Mouse (Mus musculus) stomach, embryonic 15.5 days (tissue): ENCODE data around the gene Sult4a1. TPM values are rescaled to one million over a fixed set of nuclear protein-coding genes. Genes with fewer than 3 reads are reported as not detected.

Source experiments
- polyA plus RNA-seq: library from polyadenylated mRNA; unstranded; fragments of >200 nt; fragmentation: Nextera tagmentation; extraction: Ambion mirVana; gene quantifications from 2 replicates; pipeline ENCODE4 v1.2.1, GENCODE M21; 2015

The Sult4a1 gene
- polyA plus RNA-seq, 1 experiment from 2014 or later = 4.9 TPM

Other genes with a start within 250 kb of the Sult4a1 start
- gene Efcab6, start 40.4 kb downstream of the Sult4a1 start, polyA plus RNA-seq = 0.19 and 0.31 TPM in 2 replicates
- gene Pnpla5, start 17.4 kb upstream of the Sult4a1 start, polyA plus RNA-seq = not detected in 2 replicates
- 0.85 and 0.98 TPM in 2 replicates for gene Pnpla3, start 62.1 kb upstream of the Sult4a1 start, polyA plus RNA-seq
- 103 and 118 TPM in 2 replicates for gene Samm50, start 86.5 kb upstream of the Sult4a1 start, polyA plus RNA-seq
- 3.1 and 3.6 TPM in 2 replicates for gene Parvb, start 126.3 kb upstream of the Sult4a1 start, polyA plus RNA-seq
- gene Parvg, start 218.3 kb upstream of the Sult4a1 start, polyA plus RNA-seq = 3.8 and 3.9 TPM in 2 replicates